Mouse (Mus musculus) ES-Bruce4 (cell line): ENCODE results near the gene Alg2.

Experiments
- CTCF ChIP-seq: IDR thresholded peaks from one replicate; pipeline ENCODE4 v1.8.1; 2011; ENCODE audit warnings: low read depth, low read length
- EP300 ChIP-seq: IDR thresholded peaks from 2 replicates; pipeline ENCODE4 v1.6.1; 2011; ENCODE audit warnings: low read depth, low read length; ENCODE audit not compliant: insufficient read depth

GRCm38 (mm10) chr4:47503045-47503444, 28.9 kb upstream of the Alg2 start:
- TF ChIP-seq CTCF (no peak), EP300 (no peak)
